Mouse (Mus musculus): ENCODE data around the gene Olfr633. TPM values are rescaled to one million over a fixed set of nuclear protein-coding genes. Genes with fewer than 3 reads are reported as not detected.

Gene Olfr633
- polyA plus RNA-seq, 1 experiment from 2014 or later, result not detected

- no peaks in the 10 kb centered on the region for H3K36me3 ChIP-seq (ENCODE audit: control insufficient read depth, insufficient read depth, low read length)
- H3K9ac ChIP-seq (ENCODE audit: low read length), result no peak within 1 kb of the TSS
- H3K4me2 ChIP-seq (ENCODE audit: low read depth, severe bottlenecking), result no peak within 1 kb of the TSS
- no peak within 1 kb of the TSS for H3K27ac ChIP-seq (replicated peaks; ENCODE audit: low read depth, low read length)
- H3K27me3 ChIP-seq (ENCODE audit: control insufficient read depth, insufficient read depth, low read length), result no peaks in the 10 kb centered on the region
- DNase-seq (ENCODE audit: low spot score) (no peak), ATAC-seq (ENCODE audit: insufficient number of reproducible peaks, low FRiP score, low TSS enrichment, low read depth) (no peak)
- WGBS, result 77% methylated on average over 1 of the region's 1 CpGs
- no peak within 1 kb of the TSS for H3K4me3 ChIP-seq (ENCODE audit: low read depth, low read length)
- no peaks in the 10 kb centered on the region for H3K4me1 ChIP-seq (ENCODE audit: control insufficient read depth, insufficient read depth, low read length)
- no peaks in the 10 kb centered on the region for H3K9me3 ChIP-seq (ENCODE audit: control insufficient read depth, low read length)
These were observed 26.6 kb downstream of the Olfr633 start, which contains the start of gene Olfr635 for GRCm38 (mm10) chr7:103970852-103971251. Gene Olfr635 (plus strand): TSS chr7:103971152.

DNA sequence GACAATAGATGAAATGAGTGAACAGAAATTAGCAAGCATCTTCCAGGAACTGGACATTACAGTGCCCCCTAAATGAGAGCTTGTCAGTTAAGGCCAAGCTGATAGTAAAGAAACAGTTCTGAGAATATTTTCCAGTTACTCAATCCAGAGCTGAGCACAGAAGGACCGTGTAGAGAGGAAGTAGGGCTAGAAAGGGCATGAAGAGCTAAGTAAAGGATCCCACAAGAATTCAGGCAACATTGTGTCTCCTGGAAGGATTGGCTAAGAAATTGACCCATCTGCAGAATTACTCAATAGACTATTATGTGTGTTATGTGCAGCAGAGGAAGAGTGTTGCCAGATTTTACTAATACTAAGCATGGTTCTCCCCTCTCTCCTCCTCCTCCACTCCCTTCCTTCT lies 27.5 kb downstream of the Olfr633 start:
- Histone ChIP-seq H3K9me3 (ENCODE audit: control insufficient read depth, low read length) (no peaks in the 10 kb centered on the region), H3K27me3 (ENCODE audit: control insufficient read depth, insufficient read depth, low read length) (no peaks in the 10 kb centered on the region), H3K4me1 (ENCODE audit: control insufficient read depth, insufficient read depth, low read length) (no peaks in the 10 kb centered on the region), H3K9ac (ENCODE audit: low read length) (no peak overlapping the region), H3K27ac (replicated peaks; ENCODE audit: low read depth, low read length) (no peak overlapping the region), H3K4me2 (ENCODE audit: low read depth, severe bottlenecking) (no peak overlapping the region), H3K36me3 (ENCODE audit: control insufficient read depth, insufficient read depth, low read length) (no peaks in the 10 kb centered on the region), H3K4me3 (ENCODE audit: low read depth, low read length) (no peak overlapping the region)
- DNase-seq (ENCODE audit: low spot score) (no peak), ATAC-seq (ENCODE audit: insufficient number of reproducible peaks, low FRiP score, low TSS enrichment, low read depth) (no peak)
- WGBS, result 72% methylated on average over 1 of the region's 1 CpGs

- no peak within 1 kb of the TSS for H3K4me3 ChIP-seq (ENCODE audit: low read depth, low read length)
- no peaks in the 10 kb centered on the region for H3K9me3 ChIP-seq (ENCODE audit: control insufficient read depth, low read length)
- H3K36me3 ChIP-seq (ENCODE audit: control insufficient read depth, insufficient read depth, low read length), result no peaks in the 10 kb centered on the region
- no peak within 1 kb of the TSS for H3K4me2 ChIP-seq (ENCODE audit: low read depth, severe bottlenecking)
- DNase-seq (ENCODE audit: low spot score) (no peak), ATAC-seq (ENCODE audit: insufficient number of reproducible peaks, low FRiP score, low TSS enrichment, low read depth) (no peak)
- no peak within 1 kb of the TSS for H3K9ac ChIP-seq (ENCODE audit: low read length)
- H3K27me3 ChIP-seq (ENCODE audit: control insufficient read depth, insufficient read depth, low read length), result no peaks in the 10 kb centered on the region
- H3K27ac ChIP-seq (replicated peaks; ENCODE audit: low read depth, low read length), result no peak within 1 kb of the TSS
- H3K4me1 ChIP-seq (ENCODE audit: control insufficient read depth, insufficient read depth, low read length), result no peaks in the 10 kb centered on the region
These were observed 54.2 kb downstream of the Olfr633 start, which contains the start of gene Olfr638 for GRCm38 (mm10) chr7:103998446-103998845. Gene Olfr638 (plus strand): TSS chr7:103998746.

Other genes starting within 250 kb of the Olfr633 start
- gene Olfr243, start 229.8 kb upstream of the Olfr633 start, polyA plus RNA-seq (2014; fragmentation: Nextera tagmentation; extraction: Ambion mirVana), result not detected in 2 replicates
- not detected in 2 replicates for gene Olfr628, start 214.1 kb upstream of the Olfr633 start, polyA plus RNA-seq (2014; fragmentation: Nextera tagmentation; extraction: Ambion mirVana)
- gene Olfr629, start 199.5 kb upstream of the Olfr633 start, polyA plus RNA-seq (2014; fragmentation: Nextera tagmentation; extraction: Ambion mirVana), result not detected in 2 replicates
- not detected in 2 replicates for gene Olfr630, start 187.1 kb upstream of the Olfr633 start, polyA plus RNA-seq (2014; fragmentation: Nextera tagmentation; extraction: Ambion mirVana)
- gene Olfr69, start 172.8 kb upstream of the Olfr633 start, polyA plus RNA-seq (2014; fragmentation: Nextera tagmentation; extraction: Ambion mirVana), result not detected in 2 replicates
- not detected in 2 replicates for gene Olfr68, start 164.7 kb upstream of the Olfr633 start, polyA plus RNA-seq (2014; fragmentation: Nextera tagmentation; extraction: Ambion mirVana)
- gene Olfr67, start 152.6 kb upstream of the Olfr633 start, polyA plus RNA-seq (2014; fragmentation: Nextera tagmentation; extraction: Ambion mirVana), result not detected in 2 replicates
- gene Hbb-bt, start 130.4 kb upstream of the Olfr633 start, polyA plus RNA-seq (2014; fragmentation: Nextera tagmentation; extraction: Ambion mirVana), result 518 and 565 TPM in 2 replicates
- gene Hbb-bs, start 116.3 kb upstream of the Olfr633 start, polyA plus RNA-seq (2014; fragmentation: Nextera tagmentation; extraction: Ambion mirVana), result 156 and 207 TPM in 2 replicates
- not detected in 2 replicates for gene Hbb-bh2, start 103.9 kb upstream of the Olfr633 start, polyA plus RNA-seq (2014; fragmentation: Nextera tagmentation; extraction: Ambion mirVana)
- gene Hbb-bh1, start 101.3 kb upstream of the Olfr633 start, polyA plus RNA-seq (2014; fragmentation: Nextera tagmentation; extraction: Ambion mirVana), result 1,749 and 1,831 TPM in 2 replicates
- gene Hbb-y, start 91.2 kb upstream of the Olfr633 start, polyA plus RNA-seq (2014; fragmentation: Nextera tagmentation; extraction: Ambion mirVana), result 7,439 and 7,962 TPM in 2 replicates
- gene Olfr66, start 58.2 kb upstream of the Olfr633 start, polyA plus RNA-seq (2014; fragmentation: Nextera tagmentation; extraction: Ambion mirVana), result not detected in 2 replicates
- gene Olfr64, start 50.0 kb upstream of the Olfr633 start, polyA plus RNA-seq (2014; fragmentation: Nextera tagmentation; extraction: Ambion mirVana), result not detected in 2 replicates
- not detected in 2 replicates for gene Olfr65, start 41.0 kb upstream of the Olfr633 start, polyA plus RNA-seq (2014; fragmentation: Nextera tagmentation; extraction: Ambion mirVana)
- gene Olfr631, start 15.6 kb upstream of the Olfr633 start, polyA plus RNA-seq (2014; fragmentation: Nextera tagmentation; extraction: Ambion mirVana), result not detected in 2 replicates
- not detected in 2 replicates for gene Olfr632, start 10.1 kb upstream of the Olfr633 start, polyA plus RNA-seq (2014; fragmentation: Nextera tagmentation; extraction: Ambion mirVana)
- gene Olfr635, start 26.7 kb downstream of the Olfr633 start, polyA plus RNA-seq (2014; fragmentation: Nextera tagmentation; extraction: Ambion mirVana), result not detected in 2 replicates
- gene Olfr638, start 54.3 kb downstream of the Olfr633 start, polyA plus RNA-seq (2014; fragmentation: Nextera tagmentation; extraction: Ambion mirVana), result not detected in 2 replicates
- gene Olfr639, start 72.9 kb downstream of the Olfr633 start, polyA plus RNA-seq (2014; fragmentation: Nextera tagmentation; extraction: Ambion mirVana), result not detected in 2 replicates
- not detected in 2 replicates for gene Olfr640, start 81.1 kb downstream of the Olfr633 start, polyA plus RNA-seq (2014; fragmentation: Nextera tagmentation; extraction: Ambion mirVana)
- gene Olfr641, start 91.0 kb downstream of the Olfr633 start, polyA plus RNA-seq (2014; fragmentation: Nextera tagmentation; extraction: Ambion mirVana), result not detected in 2 replicates
- not detected in 2 replicates for gene Olfr642, start 108.2 kb downstream of the Olfr633 start, polyA plus RNA-seq (2014; fragmentation: Nextera tagmentation; extraction: Ambion mirVana)
- gene 4930516K23Rik, start 117.0 kb downstream of the Olfr633 start, polyA plus RNA-seq (2014; fragmentation: Nextera tagmentation; extraction: Ambion mirVana), result not detected in 2 replicates
- not detected in 2 replicates for gene Olfr644, start 127.4 kb downstream of the Olfr633 start, polyA plus RNA-seq (2014; fragmentation: Nextera tagmentation; extraction: Ambion mirVana)
- gene Olfr645, start 141.0 kb downstream of the Olfr633 start, polyA plus RNA-seq (2014; fragmentation: Nextera tagmentation; extraction: Ambion mirVana), result not detected in 2 replicates
- gene Olfr646, start 160.4 kb downstream of the Olfr633 start, polyA plus RNA-seq (2014; fragmentation: Nextera tagmentation; extraction: Ambion mirVana), result not detected in 2 replicates
- not detected in 2 replicates for gene Ubqln5, start 185.4 kb downstream of the Olfr633 start, polyA plus RNA-seq (2014; fragmentation: Nextera tagmentation; extraction: Ambion mirVana)
- gene Olfr643, start 193.0 kb downstream of the Olfr633 start, polyA plus RNA-seq (2014; fragmentation: Nextera tagmentation; extraction: Ambion mirVana), result not detected in 2 replicates
- gene Ubqln3, start 198.8 kb downstream of the Olfr633 start, polyA plus RNA-seq (2014; fragmentation: Nextera tagmentation; extraction: Ambion mirVana), result not detected in 2 replicates
- not detected in 2 replicates for gene Ubqlnl, start 206.1 kb downstream of the Olfr633 start, polyA plus RNA-seq (2014; fragmentation: Nextera tagmentation; extraction: Ambion mirVana)
- not detected in 2 replicates for gene Olfm5, start 220.4 kb downstream of the Olfr633 start, polyA plus RNA-seq (2014; fragmentation: Nextera tagmentation; extraction: Ambion mirVana)
- 0.18 and 0.25 TPM in 2 replicates for gene Olfr648, start 239.0 kb downstream of the Olfr633 start, polyA plus RNA-seq (2014; fragmentation: Nextera tagmentation; extraction: Ambion mirVana)

Measured in limb, embryonic 11.5 days (tissue).